Mouse (Mus musculus) CH12.LX (cell line): ENCODE data around the gene Polr2a. TPM values are rescaled to one million over a fixed set of nuclear protein-coding genes. Genes with fewer than 3 reads are reported as not detected.

Experiments
- DNase-seq: peaks from one replicate; pipeline ENCODE4 v3.0.0-alpha.2; 2013; ENCODE audit errors: extremely low read depth
- H3K27ac ChIP-seq: 2 replicates; pipeline ENCODE4 v1.5.1; 2012; ENCODE audit warnings: low read depth, mild to moderate bottlenecking, control low read depth, moderate library complexity; ENCODE audit not compliant: insufficient read depth
- H3K27me3 ChIP-seq: replicated peaks from 2 replicates; pipeline ENCODE3; 2012; ENCODE audit warnings: inconsistent platforms
- H3K36me3 ChIP-seq, 2 experiments: replicated peaks in 1 of 2; 2 replicates each; pipeline versions ENCODE3 to v1.6.1; 2012; ENCODE audit warnings: inconsistent platforms in 1 of 2, low read length in 1 of 2, mild to moderate bottlenecking in 1 of 2, mixed read lengths in 1 of 2, moderate library complexity in 1 of 2; ENCODE audit not compliant: control insufficient read depth in 1 of 2, insufficient read depth in 1 of 2
- H3K4me1 ChIP-seq, 2 experiments: 2 replicates each; pipeline ENCODE4 v1.6.1; 2012; ENCODE audit warnings: inconsistent platforms in 1 of 2, moderate library complexity in 1 of 2; ENCODE audit not compliant: insufficient read depth in 2 of 2, control insufficient read depth in 1 of 2
- H3K4me2 ChIP-seq: 2 replicates; pipeline ENCODE4 v1.6.1; 2012; ENCODE audit warnings: low read depth, mild to moderate bottlenecking, control low read depth; ENCODE audit not compliant: poor library complexity, insufficient read depth, severe bottlenecking
- H3K4me3 ChIP-seq, 3 experiments: fragments of 150-350 bp in 1 of 3; sonication (generic) in 1 of 3; replicated peaks in 1 of 3; 2 replicates each; pipeline versions ENCODE3 to v1.5.1; 2011 to 2012; ENCODE audit warnings: low read depth in 2 of 3, low read length in 2 of 3, mild to moderate bottlenecking in 2 of 3, moderate library complexity in 2 of 3, control low read depth in 1 of 3, improper control_type of control experiment in 1 of 3, inconsistent platforms in 1 of 3, mixed read lengths in 1 of 3; ENCODE audit not compliant: poor library complexity in 1 of 3
- H3K79me2 ChIP-seq: replicated peaks from 2 replicates; pipeline ENCODE4 v1.6.1; 2012; ENCODE audit warnings: mild to moderate bottlenecking, moderate library complexity; ENCODE audit not compliant: control insufficient read depth, poor library complexity, insufficient read depth, severe bottlenecking; ENCODE audit errors: extremely low read depth
- H3K9ac ChIP-seq: 2 replicates; pipeline ENCODE4 v1.6.1; 2012; ENCODE audit warnings: low read depth, mild to moderate bottlenecking, control low read depth, moderate library complexity; ENCODE audit not compliant: insufficient read depth
- H3K9me3 ChIP-seq: replicated peaks from 2 replicates; pipeline ENCODE3; 2012; ENCODE audit warnings: low read length, inconsistent platforms, mixed read lengths
- BHLHE40 ChIP-seq: IDR thresholded peaks from 2 replicates; pipeline ENCODE4 v1.6.1; 2011; ENCODE audit warnings: mild to moderate bottlenecking, low read depth, low read length, improper control_type of control experiment
- ELF1 ChIP-seq: IDR thresholded peaks from 2 replicates; pipeline ENCODE4 v1.6.1; 2014; ENCODE audit warnings: low read depth, mild to moderate bottlenecking, inconsistent platforms, low read length, improper control_type of control experiment
- ETS1 ChIP-seq: conservative IDR thresholded peaks from 2 replicates; pipeline ENCODE4 v1.6.1; 2012; ENCODE audit warnings: low read depth, mild to moderate bottlenecking, inconsistent platforms, low read length, improper control_type of control experiment, moderate library complexity
- GABPA ChIP-seq: IDR thresholded peaks from 2 replicates; pipeline ENCODE4 v1.6.1; 2012; ENCODE audit warnings: low read depth, low read length, improper control_type of control experiment, inconsistent platforms; ENCODE audit not compliant: insufficient replicate concordance
- JUN ChIP-seq: IDR thresholded peaks from 2 replicates; pipeline ENCODE4 v1.6.1; 2011; ENCODE audit warnings: low read depth, mild to moderate bottlenecking, low read length, improper control_type of control experiment, moderate library complexity; ENCODE audit not compliant: insufficient read depth
- KAT2A ChIP-seq: IDR thresholded peaks from 2 replicates; pipeline ENCODE4 v1.6.1; 2012; ENCODE audit warnings: low read length, improper control_type of control experiment, inconsistent platforms; ENCODE audit not compliant: insufficient replicate concordance
- MAFK ChIP-seq: IDR thresholded peaks from 2 replicates; pipeline ENCODE4 v1.6.1; 2011; ENCODE audit warnings: low read length, improper control_type of control experiment; ENCODE audit not compliant: insufficient replicate concordance
- MAZ ChIP-seq: IDR thresholded peaks from 2 replicates; pipeline ENCODE4 v1.6.1; 2012; ENCODE audit warnings: low read depth, mild to moderate bottlenecking, inconsistent platforms, low read length, improper control_type of control experiment, moderate library complexity
- MEF2A ChIP-seq: IDR thresholded peaks from 2 replicates; pipeline ENCODE4 v1.6.1; 2014; ENCODE audit warnings: low read depth, mild to moderate bottlenecking, inconsistent platforms, low read length, improper control_type of control experiment, borderline replicate concordance
- NRF1 ChIP-seq: IDR thresholded peaks from 2 replicates; pipeline ENCODE4 v1.6.1; 2014; ENCODE audit warnings: low read depth, mild to moderate bottlenecking, inconsistent platforms, low read length, improper control_type of control experiment, moderate library complexity
- PAX5 ChIP-seq: IDR thresholded peaks from 2 replicates; pipeline ENCODE4 v1.6.1; 2012; ENCODE audit warnings: low read length, inconsistent platforms, mixed read lengths
- POLR2A ChIP-seq: IDR thresholded peaks from 2 replicates; pipeline ENCODE4 v1.6.1; 2011; ENCODE audit warnings: low read depth, mild to moderate bottlenecking, improper control_type of control experiment, low read length
- POLR2AphosphoS2 ChIP-seq: IDR thresholded peaks from 2 replicates; pipeline ENCODE4 v1.6.1; 2011; ENCODE audit warnings: low read depth, low read length, improper control_type of control experiment
- RAD21 ChIP-seq: IDR thresholded peaks from 2 replicates; pipeline ENCODE4 v1.6.1; 2011; ENCODE audit warnings: low read depth, mild to moderate bottlenecking, low read length, improper control_type of control experiment, moderate library complexity
- RCOR1 ChIP-seq: conservative IDR thresholded peaks from 2 replicates; pipeline ENCODE4 v1.6.1; 2012; ENCODE audit warnings: low read depth, mild to moderate bottlenecking, inconsistent platforms, low read length, improper control_type of control experiment
- TBP ChIP-seq: conservative IDR thresholded peaks from 2 replicates; pipeline ENCODE4 v1.6.1; 2011; ENCODE audit warnings: low read depth, low read length, improper control_type of control experiment
- USF1 ChIP-seq: IDR thresholded peaks from 2 replicates; pipeline ENCODE4 v1.6.1; 2014; ENCODE audit warnings: low read depth, mild to moderate bottlenecking, inconsistent platforms, low read length, improper control_type of control experiment
- ZC3H11A ChIP-seq: IDR thresholded peaks from 2 replicates; pipeline ENCODE4 v1.6.1; 2012; ENCODE audit warnings: low read depth, mild to moderate bottlenecking, inconsistent platforms, low read length, improper control_type of control experiment
- ZKSCAN1 ChIP-seq: IDR thresholded peaks from 2 replicates; pipeline ENCODE4 v1.6.1; 2012; ENCODE audit warnings: low read depth, inconsistent platforms, low read length, improper control_type of control experiment, borderline replicate concordance
- ZMIZ1 ChIP-seq: IDR thresholded peaks from 2 replicates; pipeline ENCODE4 v1.6.1; 2012; ENCODE audit warnings: low read depth, mild to moderate bottlenecking, inconsistent platforms, low read length, improper control_type of control experiment
- ZNF384 ChIP-seq: IDR thresholded peaks from 2 replicates; pipeline ENCODE4 v1.6.1; 2012; ENCODE audit warnings: low read depth, low read length, improper control_type of control experiment, inconsistent platforms
- dilution Hi-C: fragments of 300-500 bp; cut with MboI; formaldehyde crosslinking; loops from 2 replicates; pipeline ENCODE4 v1.14.3; 2020; ENCODE audit warnings: low sequenced_read_pairs; ENCODE audit not compliant: extremely low pct_unique_long_range_greater_than_20kb, extremely low pct_ligation_motif_present
- in situ Hi-C: fragments of 300-500 bp; cut with MboI; formaldehyde crosslinking; loops from 3 replicates; pipeline ENCODE4 v1.14.3; 2019; ENCODE audit warnings: low sequenced_read_pairs, low pct_ligation_motif_present, low pct_unique_long_range_greater_than_20kb, mixed read lengths
- polyA plus RNA-seq: library from polyadenylated mRNA; unstranded; fragments of >175 nt; gene quantifications from 2 replicates; pipeline ENCODE4 v1.2.1, GENCODE M21; 2012; ENCODE audit warnings: low read depth; ENCODE audit not compliant: insufficient read length
- total RNA-seq, 2 experiments: library from RNA; depleted of rRNA; stranded (reverse); fragments of 300-350 nt in 1 of 2; fragments of >200 nt in 1 of 2; gene quantifications; 2 replicates each; pipeline ENCODE4 v1.2.3; 2012 to 2014

Polr2a gene
- total and polyA plus RNA-seq, 3 experiments: 14.8 to 162 (median 45.0) TPM

- TF ChIP-seq USF1 (no peak), RCOR1 (no peak), ELF1 (no peak)
- TF ChIP-seq, all 38 proteins: peak for 0
- Histone ChIP-seq H3K9me3 (no peaks in the 10 kb centered on the region), H3K27ac (no peak within 1 kb of the TSS), H3K79me2 (peaks cover 10% of the 10 kb centered on the region), H3K9ac (no peak within 1 kb of the TSS), H3K4me2 (no peak within 1 kb of the TSS), H3K4me1 (peaks cover 15 to 27% of the 10 kb centered on the region in 2 experiments), H3K27me3 (peaks cover 4% of the 10 kb centered on the region), H3K4me3 (no peak within 1 kb of the TSS), H3K36me3 (no peaks in the 10 kb centered on the region)
- dilution Hi-C loops (no loop called here), in situ Hi-C loops (no loop called here)
- no peak for DNase-seq
Measured at GRCm38 (mm10) chr11:69761868-69762267, 3.4 kb upstream of the Polr2a start, which contains the start of gene Slc35g3. Gene Slc35g3, minus strand, starts transcription at chr11:69761968.

- H3K4me3 ChIP-seq: no peak overlapping the region
- in situ Hi-C loops: no loop called here
- H3K27me3 ChIP-seq: peaks cover 4% of the 10 kb centered on the region
- no peak overlapping the region for H3K9ac ChIP-seq
- TF ChIP-seq MAZ (no peak), BHLHE40 (no peak), RCOR1 (no peak), ZMIZ1 (no peak), KAT2A (no peak), ZC3H11A (no peak), MAFK (no peak), MEF2A (no peak), POLR2A (no peak), ZKSCAN1 (no peak), JUN (no peak), POLR2AphosphoS2 (no peak), ZNF384 (no peak), ETS1 (no peak), GABPA (no peak), PAX5 (no peak), TBP (no peak), RAD21 (no peak), NRF1 (no peak)
- dilution Hi-C loops: no loop called here
- no peaks in the 10 kb centered on the region for H3K9me3 ChIP-seq
- H3K27ac ChIP-seq: no peak overlapping the region
- no peak overlapping the region for H3K4me2 ChIP-seq
- H3K36me3 ChIP-seq: peaks cover 0 to 3% of the 10 kb centered on the region in 2 experiments
- H3K4me1 ChIP-seq: peaks cover 13 to 30% of the 10 kb centered on the region in 2 experiments
- DNase-seq: no peak
- peaks cover 18% of the 10 kb centered on the region for H3K79me2 ChIP-seq
Measured at GRCm38 (mm10) chr11:69760901-69761200, 2.4 kb upstream of the Polr2a start.
